Comparison of ENCODE assay signal across 9 mouse cellular contexts in the genomic region with DNA sequence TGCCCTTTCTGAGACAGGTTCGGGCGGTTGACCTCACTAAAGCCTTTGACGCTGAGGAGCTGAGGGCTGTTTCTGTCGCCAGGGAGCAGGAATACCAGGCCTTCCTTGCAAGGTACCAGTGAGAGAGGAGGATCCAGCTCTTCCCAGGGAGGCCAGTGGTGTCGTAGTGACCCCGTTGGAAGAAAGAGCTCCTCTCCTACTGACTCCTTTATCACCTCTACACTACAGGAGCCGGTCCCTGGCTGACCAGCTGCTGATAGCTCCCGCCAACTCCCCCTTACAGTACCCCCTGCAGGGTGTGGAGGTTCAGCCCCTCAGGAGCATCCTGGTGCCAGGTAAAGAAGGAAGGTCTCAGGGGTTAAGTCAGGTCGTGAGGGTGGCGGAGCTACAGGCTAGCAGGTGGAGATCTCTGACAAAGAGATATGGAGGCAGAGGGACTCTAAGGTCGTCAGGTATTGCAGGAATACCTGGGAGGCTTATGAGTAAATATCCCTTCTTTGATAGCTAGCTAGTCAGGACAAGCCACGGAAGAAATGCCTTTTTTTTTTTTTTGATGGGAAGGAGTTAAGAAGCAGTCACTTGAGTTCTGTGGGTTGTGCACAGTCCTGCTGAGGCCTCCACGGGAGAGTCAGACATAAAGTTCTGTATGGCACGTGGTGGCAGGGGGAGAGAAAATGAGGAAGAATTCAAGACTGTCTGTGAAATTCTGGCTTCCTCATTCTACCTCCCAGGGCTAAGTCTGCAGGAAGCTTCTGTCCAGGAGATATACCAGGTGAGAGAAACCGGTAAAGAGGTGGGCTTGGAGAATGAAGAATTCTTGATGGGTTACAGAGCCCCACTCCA. TPM values are rescaled to one million over a fixed set of nuclear protein-coding genes. Genes with fewer than 3 reads are reported as not detected.
DNase-seq lines count a peak whose midpoint lies in the region; ATAC-seq and TF ChIP-seq lines count a peak whose summit lies in the region.
"Had no signal": no experiment of that assay in that cellular context is flagged by ENCODE, and none has a peak within 500 bp of the region (broad histone marks: within the 10 kb centered on the region; RNA-seq: fewer than 3 reads in every experiment).

No protein-coding gene starts in this region.

- peaks cover 9% of the 10 kb centered on the region; the same call in 1 of the 2 replicates for H3K4me1 ChIP-seq in lung, adult 2 months (ENCODE audit: control insufficient read depth, insufficient read depth, low read length)
- H3K4me1 ChIP-seq in forebrain, embryonic 12.5 days: peaks cover 38% of the 10 kb centered on the region
- H3K4me1 ChIP-seq in limb, embryonic 15.5 days: peaks cover 45% of the 10 kb centered on the region
- peaks cover 31% of the 10 kb centered on the region for H3K4me1 ChIP-seq in olfactory bulb, adult 2 months (ENCODE audit: control insufficient read depth, insufficient read depth, low read length)

- H3K36me3 ChIP-seq in forebrain, embryonic 12.5 days (replicated peaks): no peaks in the 10 kb centered on the region
- H3K36me3 ChIP-seq in limb, embryonic 15.5 days: no peaks in the 10 kb centered on the region

- no peak overlapping the region for H3K27ac ChIP-seq in forebrain, embryonic 12.5 days
- H3K27ac ChIP-seq in limb, embryonic 15.5 days: no peak overlapping the region
- H3K27ac ChIP-seq in olfactory bulb, adult 2 months (ENCODE audit: insufficient read depth, low read depth, low read length): peak overlapping the region; percentile 88; the same call in 1 of the 2 replicates

- WGBS in lung, adult 2 months: 32% methylated on average over 15 of the region's 15 CpGs
- WGBS in forebrain, embryonic 12.5 days: 27% methylated on average over 15 of the region's 15 CpGs
- WGBS in limb, embryonic 15.5 days: 30% methylated on average over 15 of the region's 15 CpGs
- 36% methylated on average over 15 of the region's 15 CpGs for WGBS in olfactory bulb, adult 2 months

- H3K4me3 ChIP-seq in lung, adult 2 months (replicated peaks; ENCODE audit: extremely low read depth, low read depth, low read length): peak overlapping the region; percentile 75
- peak overlapping the region; percentile 63 for H3K4me3 ChIP-seq in forebrain, embryonic 12.5 days (replicated peaks)
- H3K4me3 ChIP-seq in limb, embryonic 15.5 days: peak overlapping the region; percentile 61; the same call in 1 of the 2 replicates
- peak overlapping the region; percentile 83 for H3K4me3 ChIP-seq in olfactory bulb, adult 2 months (ENCODE audit: insufficient read depth, low read depth, low read length)

- peak overlapping the region; percentile 99 for H3K4me2 ChIP-seq in forebrain, embryonic 12.5 days
- H3K4me2 ChIP-seq in limb, embryonic 15.5 days: peak overlapping the region; percentile 100; the same call in 1 of the 2 replicates

- peaks cover 83% of the 10 kb centered on the region for H3K27me3 ChIP-seq in forebrain, embryonic 12.5 days
- H3K27me3 ChIP-seq in limb, embryonic 15.5 days: peaks cover 75% of the 10 kb centered on the region

- DNase-seq in lung, adult 2 months: no peak
- DNase-seq in lung, postnatal 10 days: no peak
- no peak for DNase-seq in c-Kit-positive CD71-positive TER-119-positive erythroid progenitor cells, embryonic 14.5 days (ENCODE audit: low spot score)
- no peak for DNase-seq in gastrocnemius, postnatal 25 days
- no peak for DNase-seq in kidney, postnatal 10 days

- TF ChIP-seq POLR2A in lung, adult 2 months (IDR thresholded peaks at IDR 0.05; ENCODE audit: borderline replicate concordance, extremely low read depth, low read depth, low read length): no peak
- TF ChIP-seq POLR2A in olfactory bulb, adult 2 months (IDR thresholded peaks at IDR 0.05; ENCODE audit: insufficient read depth, low read depth, low read length): no peak

- ATAC-seq in forebrain, embryonic 12.5 days (ENCODE audit: low FRiP score): no peak
- ATAC-seq in limb, embryonic 15.5 days (ENCODE audit: insufficient number of reproducible peaks, low FRiP score, low TSS enrichment, low read depth): no peak

- H3K9me3 ChIP-seq in forebrain, embryonic 12.5 days: no peaks in the 10 kb centered on the region
- H3K9me3 ChIP-seq in limb, embryonic 15.5 days: no peaks in the 10 kb centered on the region

- 0 out of 2 replicates have a peak overlapping the region, but pooled peaks have one; percentile 12 for H3K9ac ChIP-seq in forebrain, embryonic 12.5 days
- no peak overlapping the region for H3K9ac ChIP-seq in limb, embryonic 15.5 days

- no peak for TF ChIP-seq CTCF in lung, adult 2 months (IDR thresholded peaks at IDR 0.05; ENCODE audit: insufficient read depth, low read length)
- no peak for TF ChIP-seq CTCF in olfactory bulb, adult 2 months (IDR thresholded peaks at IDR 0.05; ENCODE audit: insufficient read depth, low read depth, low read length)

RNA-seq across cellular contexts. Expression of a gene that starts 2.0 kb away (rescaled TPM):
- 70.8 and 81.2 TPM in 2 replicates for polyA plus RNA-seq in lung, adult 2 months (2012; rRNA removed)
- polyA plus RNA-seq in forebrain, embryonic 12.5 days (2016; fragmentation: Nextera tagmentation; extraction: Ambion mirVana): 13.3 and 14.7 TPM in 2 replicates
- 12.3 and 12.4 TPM in 2 replicates for polyA plus RNA-seq in limb, embryonic 15.5 days (2015; fragmentation: Nextera tagmentation; extraction: Ambion mirVana)
- not detected in 2 replicates for polyA plus RNA-seq in olfactory bulb, adult 2 months (2012; ENCODE audit: insufficient read depth, insufficient read length, low replicate concordance, missing spikeins)
- total RNA-seq in gastrocnemius, postnatal 25 days (2021): under 1 TPM; 0.78 to 1.00 TPM

RNA-seq across cellular contexts. Expression of a gene that starts 13.5 kb away (rescaled TPM):
- 3.5 and 7.4 TPM in 2 replicates for polyA plus RNA-seq in lung, adult 2 months (2012; rRNA removed)
- polyA plus RNA-seq in forebrain, embryonic 12.5 days (2016; fragmentation: Nextera tagmentation; extraction: Ambion mirVana): 0.86 and 2.2 TPM in 2 replicates
- 1.2 and 1.7 TPM in 2 replicates for polyA plus RNA-seq in limb, embryonic 15.5 days (2015; fragmentation: Nextera tagmentation; extraction: Ambion mirVana)
- not detected in 2 replicates for polyA plus RNA-seq in olfactory bulb, adult 2 months (2012; ENCODE audit: insufficient read depth, insufficient read length, low replicate concordance, missing spikeins)
- 1 to 10 TPM; 3.3 to 6.5 TPM for total RNA-seq in gastrocnemius, postnatal 25 days (2021)

RNA-seq across cellular contexts. Expression of a gene that starts 22.9 kb away (rescaled TPM):
- 29.1 and 36.7 TPM in 2 replicates for polyA plus RNA-seq in lung, adult 2 months (2012; rRNA removed)
- polyA plus RNA-seq in forebrain, embryonic 12.5 days (2016; fragmentation: Nextera tagmentation; extraction: Ambion mirVana): 32.3 and 36.4 TPM in 2 replicates
- polyA plus RNA-seq in limb, embryonic 15.5 days (2015; fragmentation: Nextera tagmentation; extraction: Ambion mirVana): 115 and 118 TPM in 2 replicates
- not detected in 2 replicates for polyA plus RNA-seq in olfactory bulb, adult 2 months (2012; ENCODE audit: insufficient read depth, insufficient read length, low replicate concordance, missing spikeins)
- total RNA-seq in gastrocnemius, postnatal 25 days (2021): 1 to 10 TPM; 8.7 to 9.3 TPM
- total RNA-seq: neutrophil, adult 5-6 weeks had no signal

RNA-seq across cellular contexts. Expression of a gene that starts 28.5 kb away (rescaled TPM):
- 134 and 157 TPM in 2 replicates for polyA plus RNA-seq in lung, adult 2 months (2012; rRNA removed)
- 170 and 172 TPM in 2 replicates for polyA plus RNA-seq in forebrain, embryonic 12.5 days (2016; fragmentation: Nextera tagmentation; extraction: Ambion mirVana)
- polyA plus RNA-seq in limb, embryonic 15.5 days (2015; fragmentation: Nextera tagmentation; extraction: Ambion mirVana): 140 and 144 TPM in 2 replicates
- 159 TPM in 1 of 2 replicates, not detected in the other for polyA plus RNA-seq in olfactory bulb, adult 2 months (2012; ENCODE audit: insufficient read depth, insufficient read length, low replicate concordance, missing spikeins)
- 10 to 100 TPM; 18.9 to 19.6 TPM for total RNA-seq in gastrocnemius, postnatal 25 days (2021)

RNA-seq across cellular contexts. Expression of a gene that starts 44.4 kb away (rescaled TPM):
- 36.6 and 45.7 TPM in 2 replicates for polyA plus RNA-seq in lung, adult 2 months (2012; rRNA removed)
- 19.4 and 20.2 TPM in 2 replicates for polyA plus RNA-seq in forebrain, embryonic 12.5 days (2016; fragmentation: Nextera tagmentation; extraction: Ambion mirVana)
- polyA plus RNA-seq in limb, embryonic 15.5 days (2015; fragmentation: Nextera tagmentation; extraction: Ambion mirVana): 27.8 and 29.8 TPM in 2 replicates
- 102 TPM in 1 of 2 replicates, not detected in the other for polyA plus RNA-seq in olfactory bulb, adult 2 months (2012; ENCODE audit: insufficient read depth, insufficient read length, low replicate concordance, missing spikeins)
- 1 to 10 TPM; 4.7 to 6.9 TPM for total RNA-seq in gastrocnemius, postnatal 25 days (2021)
